Mouse (Mus musculus): ENCODE results near the gene Scube3. TPM values are rescaled to one million over a fixed set of nuclear protein-coding genes. Genes with fewer than 3 reads are reported as not detected.

Scube3 gene
- total RNA-seq, 1 experiment from 2014 or later, result 28.0 TPM

GRCm38 (mm10) chr17:28133193-28133592, 8.7 kb upstream of the Scube3 start:
- DNase-seq, result peak; percentile 61

- DNase-seq, result peak; percentile 50
These were observed 6.4 kb upstream of the Scube3 start for GRCm38 (mm10) chr17:28135496-28135895.

DNA sequence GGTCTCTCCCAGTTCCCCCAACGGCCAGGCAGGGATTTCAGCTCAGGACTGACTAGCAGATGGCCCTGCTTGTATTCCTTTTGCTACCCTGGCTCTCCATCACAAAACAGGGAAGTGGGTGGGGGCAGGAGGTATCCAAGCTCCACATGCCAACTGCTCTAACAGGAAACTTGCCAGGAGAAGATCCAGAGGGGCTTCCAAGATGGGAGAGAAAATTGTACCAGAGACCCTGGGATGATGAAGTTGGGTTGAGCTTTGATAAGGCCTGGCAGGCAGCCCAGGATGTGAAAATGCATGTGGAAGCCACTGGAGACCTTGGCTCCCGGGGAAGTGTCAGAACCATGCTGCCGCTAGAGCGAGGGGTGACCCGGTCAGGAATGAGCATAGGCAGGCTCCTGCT, 5.7 kb upstream of the Scube3 start:
- DNase-seq, result peak; percentile 72

- DNase-seq, result no peak
These were observed 3.9 kb upstream of the Scube3 start for GRCm38 (mm10) chr17:28138013-28138412.

DNA sequence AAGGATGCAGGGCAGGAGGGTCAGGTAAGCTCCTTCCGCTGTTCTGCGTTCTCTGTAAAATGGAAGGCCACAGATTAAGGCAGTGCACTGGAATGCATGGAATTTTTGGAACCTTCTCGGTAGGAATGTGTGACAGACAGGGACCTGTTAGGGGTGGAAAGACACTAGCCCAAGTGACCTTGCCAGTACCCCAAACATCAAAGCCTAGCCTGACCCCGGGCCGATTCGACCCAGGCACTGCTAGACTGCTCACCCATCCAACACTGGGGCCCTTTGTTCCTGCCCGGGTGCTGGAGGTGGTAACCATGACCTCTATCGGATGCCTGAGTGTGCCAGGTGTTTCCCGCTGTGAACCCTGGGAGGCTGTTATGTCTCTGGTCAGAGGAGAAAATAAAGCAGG, 3.3 kb upstream of the Scube3 start:
- DNase-seq, result no peak

DNA sequence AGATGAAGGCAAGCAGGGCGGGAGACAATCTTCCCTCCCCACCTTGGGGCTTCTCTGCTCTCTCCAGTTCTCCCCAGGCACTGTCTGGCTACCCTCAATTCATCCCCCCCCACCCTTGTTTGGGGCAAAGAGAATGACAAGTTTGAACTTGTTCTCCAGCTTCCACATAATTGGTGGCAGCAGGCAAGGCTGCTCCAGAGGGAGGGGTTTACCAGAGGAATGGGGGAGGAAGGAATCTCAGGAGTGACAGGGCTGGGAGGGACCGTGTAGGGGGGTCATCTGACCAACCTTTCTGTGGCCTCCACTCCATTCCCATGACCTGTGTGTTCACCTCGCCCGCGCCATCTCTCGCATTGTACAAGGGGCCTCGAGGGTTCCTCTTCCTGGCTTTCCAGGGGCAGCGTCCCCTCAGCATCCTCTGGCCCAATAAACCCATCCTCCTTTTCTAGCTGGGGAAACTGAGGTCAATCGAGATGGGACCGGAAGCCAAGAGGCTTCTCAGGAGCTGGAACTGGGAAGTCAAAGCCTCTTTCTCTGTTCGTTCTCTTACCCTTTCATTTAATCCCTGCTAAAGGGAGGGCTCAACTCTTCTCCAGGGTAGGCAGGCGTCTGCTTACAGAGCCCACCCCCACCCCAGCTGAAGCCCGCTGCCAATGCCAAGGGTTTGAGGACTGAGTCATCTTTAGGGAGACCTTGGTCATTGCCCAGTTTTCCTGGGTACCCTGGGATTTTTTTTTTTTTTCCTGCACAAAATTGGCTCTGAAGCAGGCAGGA, 1.3 kb upstream of the Scube3 start:
- peak; percentile 35 for DNase-seq

- DNase-seq, result peak; percentile 25
These were observed 713 bp upstream of the Scube3 start for GRCm38 (mm10) chr17:28141205-28141650.

GRCm38 (mm10) chr17:28142700-28143610, 1.0 kb downstream of the Scube3 start:
- DNase-seq, result peak; percentile 32

GRCm38 (mm10) chr17:28143751-28144150, 1.8 kb downstream of the Scube3 start:
- no peak for DNase-seq

GRCm38 (mm10) chr17:28144241-28144640, 2.3 kb downstream of the Scube3 start:
- no peak for DNase-seq

- DNase-seq, result no peak
These were observed 6.3 kb downstream of the Scube3 start for GRCm38 (mm10) chr17:28148288-28148687.

DNA sequence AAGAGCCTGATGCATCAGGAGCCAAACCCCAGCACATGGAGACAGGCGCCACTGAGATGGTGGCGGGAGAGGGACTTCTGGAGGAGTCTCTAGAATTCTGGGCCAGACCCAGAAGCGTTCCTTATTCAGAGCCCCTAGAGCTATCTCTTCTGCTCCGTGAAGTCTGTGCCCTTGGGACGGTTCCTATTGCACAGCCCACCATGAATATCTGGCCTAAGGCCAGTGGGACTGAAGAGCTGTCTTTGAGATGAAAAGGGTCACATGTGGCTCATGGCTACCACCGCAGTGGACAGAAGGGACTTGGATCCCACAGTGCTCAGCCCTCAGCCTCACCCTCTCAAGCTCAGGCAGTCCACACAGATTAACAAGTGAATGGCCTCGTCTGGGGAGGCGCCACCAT, 7.8 kb downstream of the Scube3 start:
- DNase-seq, result no peak

- DNase-seq, result no peak
These were observed 8.5 kb downstream of the Scube3 start for GRCm38 (mm10) chr17:28150456-28150855.

DNA sequence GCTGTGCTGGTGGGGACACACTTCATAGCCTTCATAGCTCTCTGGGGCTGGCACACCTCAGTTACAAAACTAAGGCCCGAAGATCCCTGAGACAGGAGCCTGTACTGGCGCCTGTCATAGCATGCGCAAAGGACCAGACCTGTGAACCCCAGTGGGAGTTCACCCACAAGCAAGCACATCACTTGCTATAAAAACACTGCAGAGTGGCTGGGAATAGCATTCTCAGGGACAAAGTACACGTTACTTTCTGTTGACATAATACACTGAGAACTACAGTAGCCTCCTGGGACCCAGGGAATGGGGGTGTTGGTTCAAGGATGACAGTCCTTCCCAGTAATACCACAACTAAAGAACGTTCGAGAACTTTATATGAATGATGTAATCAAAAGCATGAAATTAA, 11.2 kb downstream of the Scube3 start:
- DNase-seq, result no peak

GRCm38 (mm10) chr17:28154970-28155369, 13.0 kb downstream of the Scube3 start:
- DNase-seq, result no peak

- DNase-seq, result no peak
These were observed 18.4 kb downstream of the Scube3 start for GRCm38 (mm10) chr17:28160361-28160760.

DNA sequence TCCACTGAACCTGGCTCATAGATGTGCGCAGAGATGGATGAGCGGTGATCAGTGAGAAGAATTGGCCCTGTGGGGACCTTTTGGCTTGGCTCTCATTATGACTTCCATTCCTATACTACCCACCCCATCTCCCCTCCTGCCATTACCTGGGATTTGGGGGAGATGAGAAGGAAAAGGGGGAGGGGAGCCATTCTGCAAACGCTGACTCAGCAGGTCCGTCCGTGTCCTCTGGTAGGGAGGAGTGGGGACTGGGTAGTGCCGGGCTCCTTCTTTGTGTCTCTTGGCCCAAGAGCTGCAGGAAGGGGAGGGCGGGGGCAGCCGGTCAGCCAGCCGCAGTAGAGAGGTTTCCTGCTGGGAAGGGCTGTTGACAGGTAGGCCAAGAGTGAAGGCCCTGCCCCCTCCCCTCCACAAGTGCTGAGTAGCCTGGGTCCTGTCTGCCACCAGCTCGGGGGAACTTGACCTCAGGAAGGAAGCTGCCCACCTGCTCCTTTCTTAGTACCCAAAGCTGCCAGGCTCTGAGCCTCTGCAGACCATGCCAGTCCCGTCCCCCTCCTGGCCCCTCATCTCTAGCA, 19.5 kb downstream of the Scube3 start:
- no peak for DNase-seq

DNA sequence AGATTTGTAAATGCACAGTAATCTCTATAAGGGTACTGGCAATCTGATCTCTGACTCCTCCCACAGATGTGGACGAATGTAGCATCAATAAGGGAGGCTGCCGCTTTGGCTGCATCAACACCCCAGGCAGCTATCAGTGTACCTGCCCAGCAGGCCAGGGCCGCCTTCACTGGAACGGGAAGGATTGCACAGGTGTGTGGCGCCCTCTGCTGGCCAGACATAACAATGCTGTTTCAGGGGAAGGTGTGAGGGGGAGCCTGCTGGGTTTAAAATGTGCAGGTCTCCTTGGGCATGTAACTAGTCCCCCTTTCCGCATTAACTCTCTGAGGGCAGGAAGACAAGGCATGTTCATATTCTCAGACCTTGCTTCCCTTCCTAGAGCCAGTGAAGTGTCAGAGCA, 21.7 kb downstream of the Scube3 start:
- peak; percentile 87 for DNase-seq

- peak; percentile 51 for DNase-seq
These were observed 28.7 kb downstream of the Scube3 start for GRCm38 (mm10) chr17:28170460-28171305.

GRCm38 (mm10) chr17:28172690-28173089, 30.7 kb downstream of the Scube3 start:
- no peak for DNase-seq

DNA sequence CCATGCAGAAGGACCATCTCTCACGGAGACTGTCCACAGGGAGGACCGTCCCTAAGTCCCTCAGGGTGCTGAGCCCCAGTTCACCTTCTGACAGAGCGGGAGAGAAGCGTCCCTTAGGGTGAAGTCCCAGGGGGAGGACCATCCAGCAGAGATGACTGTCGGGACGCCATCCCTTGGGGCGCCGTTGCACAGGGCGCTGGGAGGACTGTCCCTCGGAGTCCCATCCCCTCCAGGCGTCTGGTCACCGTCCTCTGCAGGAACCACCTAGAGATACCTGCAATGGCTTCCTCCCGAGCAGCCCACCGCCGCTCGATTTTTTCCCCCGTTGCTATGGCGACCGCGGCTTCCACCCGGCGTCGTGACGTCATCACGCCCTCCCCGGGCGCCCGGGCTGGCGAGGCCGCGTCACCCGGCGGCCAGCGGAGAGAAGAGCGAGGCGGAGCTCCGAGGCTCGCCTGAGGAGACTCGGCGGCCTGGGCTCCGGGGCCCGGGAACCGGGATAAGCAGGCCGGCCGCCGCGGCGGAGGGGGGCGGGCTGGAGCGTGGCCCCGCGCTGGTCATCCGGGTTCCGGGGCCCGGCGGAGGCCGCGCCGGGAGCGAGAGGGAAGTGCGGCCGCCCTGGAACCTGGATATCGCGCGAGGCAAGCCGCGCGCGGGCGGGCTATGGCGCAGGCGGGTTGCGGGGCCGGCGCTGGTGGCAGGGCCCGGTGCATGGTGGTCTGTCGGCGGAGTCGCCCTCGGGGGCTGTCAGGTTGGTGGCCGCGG, 35.0 kb downstream of the Scube3 start, which contains the start of gene Zfp523:
Zfp523 (plus strand) TSS at position 355 of the 765 bp plus-strand sequence.
- DNase-seq, result peak; percentile 90
